Comparison of ENCODE assay signal across 28 mouse cellular contexts in the genomic region with DNA sequence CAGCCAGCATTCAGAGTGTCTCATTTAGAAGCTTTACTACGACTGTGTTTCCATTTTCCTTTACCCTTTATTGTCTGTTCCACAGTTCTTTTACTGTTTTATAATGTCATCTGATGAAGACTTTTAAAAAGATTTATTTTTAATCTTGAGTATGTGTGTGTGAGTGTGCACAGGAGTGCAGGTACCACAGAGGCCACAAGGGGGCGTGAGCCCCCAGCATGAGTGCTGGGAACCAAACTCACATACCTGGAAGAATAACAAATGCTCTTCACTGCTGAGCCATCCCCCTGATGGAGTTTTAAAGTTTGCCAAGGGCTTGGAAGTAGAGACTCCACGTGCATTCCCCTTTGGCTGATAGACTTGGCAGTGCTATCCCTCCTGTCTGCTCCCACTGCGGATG.
A peak's percentile ranks its signal among the peaks of the same experiment; 100 is the strongest.
DNase-seq lines count a peak whose midpoint lies in the region; ATAC-seq and TF ChIP-seq lines count a peak whose summit lies in the region.
"Had no signal": no experiment of that assay in that cellular context is flagged by ENCODE, and none has a peak within 500 bp of the region (broad histone marks: within the 10 kb centered on the region; RNA-seq: fewer than 3 reads in every experiment).

No protein-coding gene starts in this region.

- no peaks in the 10 kb centered on the region for H3K27me3 ChIP-seq in hindbrain, postnatal 0 days (ENCODE audit: insufficient read depth, low read length)
- H3K27me3 ChIP-seq in hindbrain, embryonic 13.5 days: no peaks in the 10 kb centered on the region
- no peaks in the 10 kb centered on the region for H3K27me3 ChIP-seq in thymus, adult 2 months (ENCODE audit: control insufficient read depth, insufficient read depth, low read length)
- no peaks in the 10 kb centered on the region for H3K27me3 ChIP-seq in stomach, postnatal 0 days (ENCODE audit: control insufficient read depth, insufficient read depth, low read length)
- H3K27me3 ChIP-seq: heart, embryonic 15.5 days; hindbrain, embryonic 15.5 days; kidney, embryonic 15.5 days; limb, embryonic 15.5 days; neural tube, embryonic 15.5 days had no signal

- no peak overlapping the region for H3K4me3 ChIP-seq in hindbrain, postnatal 0 days (ENCODE audit: low read length)
- H3K4me3 ChIP-seq in hindbrain, embryonic 13.5 days: no peak overlapping the region
- H3K4me3 ChIP-seq in lung, adult 2 months (replicated peaks; ENCODE audit: extremely low read depth, low read depth, low read length): no peak overlapping the region
- no peak overlapping the region for H3K4me3 ChIP-seq in thymus, adult 2 months (ENCODE audit: control insufficient read depth, insufficient read depth, low read length)
- H3K4me3 ChIP-seq in stomach, postnatal 0 days (ENCODE audit: low read depth, low read length): no peak overlapping the region
- H3K4me3 ChIP-seq: heart, embryonic 15.5 days; hindbrain, embryonic 15.5 days; kidney, embryonic 15.5 days; limb, embryonic 15.5 days; neural tube, embryonic 15.5 days had no signal

- peaks cover 8% of the 10 kb centered on the region for H3K4me1 ChIP-seq in hindbrain, postnatal 0 days (ENCODE audit: insufficient read depth, low read length)
- H3K4me1 ChIP-seq in hindbrain, embryonic 13.5 days (replicated peaks): peaks cover 6% of the 10 kb centered on the region
- peaks cover 18% of the 10 kb centered on the region for H3K4me1 ChIP-seq in lung, adult 2 months (ENCODE audit: control insufficient read depth, insufficient read depth, low read length)
- peaks cover 72% of the 10 kb centered on the region for H3K4me1 ChIP-seq in thymus, adult 2 months (replicated peaks; ENCODE audit: control insufficient read depth, insufficient read depth, low read length)
- H3K4me1 ChIP-seq in stomach, postnatal 0 days (replicated peaks; ENCODE audit: control insufficient read depth, insufficient read depth): peaks cover 2% of the 10 kb centered on the region; the same call in 1 of the 2 replicates

- peak; percentile 28; the same call in 1 of the 2 replicates for TF ChIP-seq CTCF in hindbrain, postnatal 0 days (IDR thresholded peaks at IDR 0.05; ENCODE audit: low read depth)
- 0 out of 2 replicates have a peak, but pooled peaks have one; percentile 12 for TF ChIP-seq CTCF in lung, adult 2 months (IDR thresholded peaks at IDR 0.05; ENCODE audit: insufficient read depth, low read length)
- TF ChIP-seq CTCF in thymus, adult 2 months (IDR thresholded peaks at IDR 0.05; ENCODE audit: borderline replicate concordance, control insufficient read depth, extremely low read depth, insufficient read depth, low read length, poor library complexity): no peak
- TF ChIP-seq CTCF in stomach, postnatal 0 days (IDR thresholded peaks at IDR 0.05; ENCODE audit: low read depth): peak; percentile 51

- no peak overlapping the region for H3K27ac ChIP-seq in hindbrain, postnatal 0 days
- no peak overlapping the region for H3K27ac ChIP-seq in hindbrain, embryonic 13.5 days
- H3K27ac ChIP-seq in thymus, adult 2 months (ENCODE audit: control insufficient read depth, insufficient read depth, low read length): peak overlapping the region; percentile 21; the same call in 1 of the 2 replicates
- H3K27ac ChIP-seq in stomach, postnatal 0 days (replicated peaks): no peak overlapping the region
- H3K27ac ChIP-seq: heart, embryonic 15.5 days; hindbrain, embryonic 15.5 days; kidney, embryonic 15.5 days; neural tube, embryonic 15.5 days had no signal

- no peak overlapping the region for H3K9ac ChIP-seq in hindbrain, postnatal 0 days (replicated peaks; ENCODE audit: low read length)
- no peak overlapping the region for H3K9ac ChIP-seq in hindbrain, embryonic 13.5 days
- no peak overlapping the region for H3K9ac ChIP-seq in stomach, postnatal 0 days (ENCODE audit: low read length)
- H3K9ac ChIP-seq: heart, embryonic 15.5 days; hindbrain, embryonic 15.5 days; kidney, embryonic 15.5 days; limb, embryonic 15.5 days; neural tube, embryonic 15.5 days had no signal

- no peak for ATAC-seq in hindbrain, postnatal 0 days
- no peak for ATAC-seq in hindbrain, embryonic 13.5 days (ENCODE audit: low FRiP score)
- ATAC-seq in stomach, postnatal 0 days (ENCODE audit: low FRiP score, low TSS enrichment): no peak
- ATAC-seq: activated CD4-positive, CD25-positive, alpha-beta regulatory T cell, adult 4 months; forebrain, embryonic 16.5 days; intestine, embryonic 16.5 days had no signal

- no peaks in the 10 kb centered on the region for H3K9me3 ChIP-seq in hindbrain, postnatal 0 days (ENCODE audit: low read length)
- H3K9me3 ChIP-seq in hindbrain, embryonic 13.5 days: no peaks in the 10 kb centered on the region
- H3K9me3 ChIP-seq in stomach, postnatal 0 days (ENCODE audit: control insufficient read depth, low read length): no peaks in the 10 kb centered on the region
- H3K9me3 ChIP-seq: heart, embryonic 15.5 days; hindbrain, embryonic 15.5 days; kidney, embryonic 15.5 days; limb, embryonic 15.5 days; neural tube, embryonic 15.5 days had no signal

- H3K4me2 ChIP-seq in hindbrain, postnatal 0 days (ENCODE audit: low read depth, low read length): no peak overlapping the region
- no peak overlapping the region for H3K4me2 ChIP-seq in hindbrain, embryonic 13.5 days
- no peak overlapping the region for H3K4me2 ChIP-seq in stomach, postnatal 0 days (replicated peaks; ENCODE audit: low read depth)
- H3K4me2 ChIP-seq: heart, embryonic 15.5 days; hindbrain, embryonic 15.5 days; kidney, embryonic 15.5 days; limb, embryonic 15.5 days; midbrain, embryonic 11.5 days; neural tube, embryonic 15.5 days had no signal

- no peak for TF ChIP-seq POLR2A in lung, adult 2 months (IDR thresholded peaks at IDR 0.05; ENCODE audit: borderline replicate concordance, extremely low read depth, low read depth, low read length)
- no peak for TF ChIP-seq POLR2A in thymus, adult 2 months (IDR thresholded peaks at IDR 0.05; ENCODE audit: control insufficient read depth, extremely low read depth, insufficient read depth, low read length, poor library complexity)

- no peaks in the 10 kb centered on the region for H3K36me3 ChIP-seq in hindbrain, postnatal 0 days (ENCODE audit: insufficient read depth, low read length)
- no peaks in the 10 kb centered on the region for H3K36me3 ChIP-seq in hindbrain, embryonic 13.5 days
- H3K36me3 ChIP-seq in thymus, adult 2 months (ENCODE audit: control insufficient read depth, insufficient read depth, low read length): no peaks in the 10 kb centered on the region
- peaks cover 3% of the 10 kb centered on the region; the same call in 1 of the 2 replicates for H3K36me3 ChIP-seq in stomach, postnatal 0 days (ENCODE audit: control insufficient read depth, insufficient read depth, low read length)
- H3K36me3 ChIP-seq: hindbrain, embryonic 15.5 days; neural tube, embryonic 15.5 days had no signal

- 79% methylated on average over 4 of the region's 4 CpGs for whole genome bisulfite sequencing in hindbrain, postnatal 0 days
- 91% methylated on average over 4 of the region's 4 CpGs for WGBS in hindbrain, embryonic 13.5 days
- WGBS in lung, adult 2 months: 88% methylated on average over 4 of the region's 4 CpGs
- WGBS in thymus, adult 2 months: over 99% methylated on average over 4 of the region's 4 CpGs
- WGBS in stomach, postnatal 0 days: 80% methylated on average over 4 of the region's 4 CpGs

- TF ChIP-seq EP300 in stomach, postnatal 0 days (optimal IDR thresholded peaks at IDR 0.05): no peak

- DNase-seq in hindbrain, postnatal 0 days (ENCODE audit: low spot score): no peak
- no peak for DNase-seq in lung, adult 2 months
- no peak for DNase-seq in lung, postnatal 14 days
- no peak for DNase-seq in thymus, adult 2 months
- no peak for DNase-seq in thymus, adult 18-20 months
- no peak for DNase-seq in stomach, postnatal 0 days (ENCODE audit: low spot score)
- no peak for DNase-seq in heart, postnatal 4 days
- DNase-seq: adrenal gland, adult 8-10 months; cerebellum, adult 2 months; cerebellum, postnatal 36 days; gastrocnemius, postnatal 25 days; heart, postnatal 36 days; kidney, postnatal 36 days; layer of hippocampus, adult 9-11 months; lung, adult 18-20 months; right cerebral cortex, adult 18-20 months; right cerebral cortex, postnatal 4 days; thymus, postnatal 4 days had no signal
